ENCODE assay signal across 8 mouse cellular contexts in genomic region chr1:62707913-62708860, GRCm38 (mm10). TPM values are rescaled to one million over a fixed set of nuclear protein-coding genes. Genes with fewer than 3 reads are reported as not detected.
A peak's percentile ranks its signal among the peaks of the same experiment; 100 is the strongest.
DNase-seq lines count a peak whose midpoint lies in the region; ATAC-seq and TF ChIP-seq lines count a peak whose summit lies in the region.

No protein-coding gene starts in this region.

- peak overlapping the region; percentile 76; the same call in 1 of the 2 replicates for H3K9ac ChIP-seq in CH12.LX (ENCODE audit: insufficient read depth, low read depth)
- H3K9ac ChIP-seq in heart, embryonic 16.5 days (ENCODE audit: low read length) = peak overlapping the region; percentile 79
- no peak overlapping the region for H3K9ac ChIP-seq in liver, embryonic 15.5 days

- no peaks in the 10 kb centered on the region for H3K27me3 ChIP-seq in CH12.LX (replicated peaks)
- H3K27me3 ChIP-seq in heart, embryonic 16.5 days (ENCODE audit: control insufficient read depth, insufficient read depth, low read length) = peaks cover 18% of the 10 kb centered on the region
- H3K27me3 ChIP-seq in liver, embryonic 15.5 days = peaks cover 76% of the 10 kb centered on the region

- TF ChIP-seq EP300 in CH12.LX (IDR thresholded peaks at IDR 0.05; ENCODE audit: low read length) = no peak

- no peaks in the 10 kb centered on the region for H3K9me3 ChIP-seq in CH12.LX (replicated peaks; ENCODE audit: low read length)
- H3K9me3 ChIP-seq in heart, embryonic 16.5 days (replicated peaks; ENCODE audit: control insufficient read depth, low read length) = no peaks in the 10 kb centered on the region
- no peaks in the 10 kb centered on the region for H3K9me3 ChIP-seq in liver, embryonic 15.5 days (replicated peaks)

- in situ Hi-C loops in CH12.LX (cut with MboI; ENCODE audit: low pct_ligation_motif_present, low pct_unique_long_range_greater_than_20kb, low sequenced_read_pairs) = loop anchor here (25.0 kb wide), 3 partner anchors 521 to 1571 kb away; no protein-coding TSS in a partner anchor

- TF ChIP-seq POLR2A in CH12.LX (IDR thresholded peaks at IDR 0.05; ENCODE audit: low read depth, low read length) = no peak

- H3K4me3 ChIP-seq in gastrocnemius, adult 2 months = peak overlapping the region; percentile 75
- H3K4me3 ChIP-seq in CH12.LX (replicated peaks in 1 of 3; ENCODE audit: low read depth in 2 of 3, low read length in 2 of 3, poor library complexity in 1 of 3) = peak overlapping the region in 1 of 3 experiments; percentile 75
- H3K4me3 ChIP-seq in heart, embryonic 16.5 days (ENCODE audit: low read length) = peak overlapping the region; percentile 66
- H3K4me3 ChIP-seq in liver, embryonic 15.5 days (replicated peaks) = no peak overlapping the region

- WGBS in heart, embryonic 16.5 days = 29% methylated on average over 17 of the region's 17 CpGs
- WGBS in liver, embryonic 15.5 days (ENCODE audit: insufficient replicate concordance) = 25% methylated on average over 17 of the region's 17 CpGs

- H3K79me2 ChIP-seq in CH12.LX (replicated peaks; ENCODE audit: control insufficient read depth, extremely low read depth, insufficient read depth, poor library complexity, severe bottlenecking) = peaks cover 42% of the 10 kb centered on the region

- intact Hi-C loops in gastrocnemius, adult 2 months (cut with DNase I) = loop anchor here (10.0 kb wide), 2 partner anchors 1403 to 1563 kb away; no protein-coding TSS in a partner anchor
- intact Hi-C loops in gastrocnemius, postnatal 14 days (cut with DNase I; ENCODE audit: low total_unique reads) = loop anchor here (10.0 kb wide), 1 partner anchor 783 kb away; no protein-coding TSS in a partner anchor

- DNase-seq in gastrocnemius, adult 2 months = no peak
- DNase-seq in gastrocnemius, postnatal 14 days = no peak
- no peak for DNase-seq in CH12.LX (ENCODE audit: extremely low read depth)
- DNase-seq in embryo, embryonic 11 days = no peak
- no peak for DNase-seq in cerebellum, adult 11-12 months
- no peak for DNase-seq in spleen, adult 12 weeks (ENCODE audit: low spot score)

- no peak for TF ChIP-seq CTCF in gastrocnemius, adult 2 months (IDR thresholded peaks at IDR 0.05)
- no peak for TF ChIP-seq CTCF in CH12.LX (conservative IDR thresholded peaks at IDR 0.05 in 1 of 2, IDR thresholded peaks at IDR 0.05 in 1 of 2; ENCODE audit: low read depth in 2 of 2, low read length in 2 of 2)

- H3K36me3 ChIP-seq in CH12.LX (replicated peaks in 1 of 2; ENCODE audit: control insufficient read depth in 1 of 2, insufficient read depth in 1 of 2, low read length in 1 of 2) = peaks cover 0 to 10% of the 10 kb centered on the region in 2 experiments
- H3K36me3 ChIP-seq in heart, embryonic 16.5 days (ENCODE audit: control insufficient read depth, insufficient read depth) = no peaks in the 10 kb centered on the region
- no peaks in the 10 kb centered on the region for H3K36me3 ChIP-seq in liver, embryonic 15.5 days (replicated peaks)

- dilution Hi-C loops in CH12.LX (cut with MboI; ENCODE audit: extremely low pct_ligation_motif_present, extremely low pct_unique_long_range_greater_than_20kb, low sequenced_read_pairs) = no loop called here

- peaks cover 0 to 49% of the 10 kb centered on the region in 2 experiments; a peak in 3 of 4 replicates for H3K4me1 ChIP-seq in CH12.LX (ENCODE audit: control insufficient read depth in 1 of 2, insufficient read depth in 2 of 2)
- peaks cover 14% of the 10 kb centered on the region; the same call in 1 of the 2 replicates for H3K4me1 ChIP-seq in heart, embryonic 16.5 days (ENCODE audit: control insufficient read depth, insufficient read depth, low read length)
- peaks cover 5% of the 10 kb centered on the region; the same call in 1 of the 2 replicates for H3K4me1 ChIP-seq in liver, embryonic 15.5 days (replicated peaks)

- no peak for TF ChIP-seq RAD21 in CH12.LX (IDR thresholded peaks at IDR 0.05; ENCODE audit: low read depth, low read length)

- H3K4me2 ChIP-seq in CH12.LX (ENCODE audit: insufficient read depth, low read depth, poor library complexity, severe bottlenecking) = peak overlapping the region; percentile 59
- H3K4me2 ChIP-seq in heart, embryonic 16.5 days (ENCODE audit: low read depth, low read length) = peak overlapping the region; percentile 100
- H3K4me2 ChIP-seq in liver, embryonic 15.5 days = peak overlapping the region; percentile 65; the same call in 1 of the 2 replicates

- H3K27ac ChIP-seq in gastrocnemius, adult 2 months = peak overlapping the region; percentile 90; the same call in 1 of the 2 replicates
- H3K27ac ChIP-seq in CH12.LX (ENCODE audit: insufficient read depth, low read depth) = no peak overlapping the region
- no peak overlapping the region for H3K27ac ChIP-seq in heart, embryonic 16.5 days (ENCODE audit: low read length)
- H3K27ac ChIP-seq in liver, embryonic 15.5 days (replicated peaks) = no peak overlapping the region

- ATAC-seq in heart, embryonic 16.5 days (replicated peaks; ENCODE audit: extremely low read depth, insufficient read depth, low FRiP score) = no peak
- ATAC-seq in liver, embryonic 15.5 days (ENCODE audit: insufficient read depth) = no peak

TF ChIP-seq in CH12.LX, 34 proteins besides CTCF, POLR2A, EP300 and RAD21:
- TF ChIP-seq TCF12 (IDR thresholded peaks at IDR 0.05; ENCODE audit: low read depth, low read length) (0 out of 2 replicates have a peak, but pooled peaks have one; percentile 1), SIN3A (IDR thresholded peaks at IDR 0.05; ENCODE audit: low read length) (no peak)

RNA-seq across cellular contexts. Expression of gene Nrp2, which starts 5.1 kb away (rescaled TPM):
- total RNA-seq in gastrocnemius, adult 2 months (2021) = 1 to 10 TPM; 2.9 to 6.8 TPM
- total RNA-seq in gastrocnemius, postnatal 14 days (2021) = 10 to 100 TPM; 13.3 to 14.2 TPM
- total RNA-seq in CH12.LX (2012; rRNA removed) (15.6 and 17.3 TPM in 2 replicates), CH12.LX (2014; rRNA removed) (15.7 and 16.4 TPM in 2 replicates)
- polyA plus RNA-seq in CH12.LX (2012; ENCODE audit: insufficient read length, low read depth) = 22.9 and 24.4 TPM in 2 replicates
- polyA plus RNA-seq in heart, embryonic 16.5 days (2015; fragmentation: Nextera tagmentation; extraction: Ambion mirVana) = 6.9 and 8.5 TPM in 2 replicates
- polyA plus RNA-seq in liver, embryonic 15.5 days (2015; fragmentation: Nextera tagmentation; extraction: Ambion mirVana) = 0.71 and 0.75 TPM in 2 replicates
